Mouse (Mus musculus): ENCODE data around the gene Igflr1.

DNA sequence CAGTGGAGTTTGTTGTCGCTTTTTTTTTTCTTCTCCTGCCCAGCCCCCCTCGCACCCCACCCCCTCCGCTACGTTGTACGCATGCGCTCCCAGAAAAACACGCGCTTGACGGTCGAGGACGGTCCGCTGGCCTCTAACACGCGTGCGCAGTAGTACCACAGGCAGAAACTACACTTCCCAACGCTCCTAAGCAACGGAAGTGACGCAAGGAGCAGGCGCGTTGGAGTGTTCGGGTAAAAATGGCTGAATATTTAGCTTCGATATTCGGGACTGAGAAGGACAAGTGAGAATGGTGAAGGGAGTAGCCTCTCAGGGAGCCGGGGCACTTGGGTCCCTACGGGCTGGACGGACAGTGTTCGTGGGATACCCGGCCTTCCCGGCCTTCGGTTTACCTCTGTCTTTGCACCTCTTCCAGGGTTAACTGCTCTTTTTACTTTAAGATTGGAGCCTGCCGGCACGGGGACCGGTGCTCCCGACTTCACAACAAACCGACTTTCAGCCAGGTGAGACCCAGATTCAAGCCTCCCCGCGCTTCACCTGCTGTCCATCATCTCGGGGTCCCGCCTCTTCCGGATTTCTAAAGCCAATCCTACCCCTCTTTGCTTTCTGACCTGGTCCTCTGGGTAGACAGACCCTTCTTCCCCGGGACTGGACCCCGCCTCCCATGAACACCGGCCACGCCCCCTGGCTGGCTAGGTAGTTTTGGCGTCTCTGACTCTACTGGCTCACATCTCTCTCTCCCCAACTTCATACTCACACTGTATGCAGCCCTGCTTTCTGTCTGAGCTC lies 1.9 kb upstream of the Igflr1 start, which contains the start of the genes U2af1l4, Gm49396 and Psenen:
- TF ChIP-seq CTCF (IDR thresholded peaks at IDR 0.05; ENCODE audit: extremely low read depth, insufficient read depth, low read length) = no peak
- TF ChIP-seq POLR2A (IDR thresholded peaks at IDR 0.05; ENCODE audit: extremely low read depth, insufficient read depth, low read length) = peak; percentile 66
